Mouse (Mus musculus) inflammation-experienced regulatory T-cells, adult 6 months (primary cell): ENCODE measurements around the gene Smim9. TPM values are rescaled to one million over a fixed set of nuclear protein-coding genes. Genes with fewer than 3 reads are reported as not detected.
A peak's percentile ranks its signal among the peaks of the same experiment; 100 is the strongest.
"Not testable (repeated sequence)": the region's sequence is repeated elsewhere in the genome, so short reads cannot be mapped to it uniquely, and the experiment has no call there.

Experiments
- ATAC-seq: one replicate; pipeline ENCODE4 v1.8.0; 2017
- polyA plus RNA-seq, 3 experiments: library from polyadenylated mRNA; unstranded; fragments of 100-300 nt; shearing (Covaris generic); gene quantifications; one replicate each; pipeline ENCODE4 v1.2.1; 2017

The Smim9 gene
- not detected for polyA plus RNA-seq

- ATAC-seq, result no peak
Observed at GRCm38 (mm10) chrX:75163670-75164069, at the start of gene Smim9. Gene Smim9 (minus strand): TSS chrX:75163770.

GRCm38 (mm10) chrX:75155576-75156243 is 7.9 kb downstream of the Smim9 start:
- no peak for ATAC-seq

- no peak for ATAC-seq
Observed at GRCm38 (mm10) chrX:75152249-75152648, 11.3 kb downstream of the Smim9 start.

- no peak for ATAC-seq
Observed at GRCm38 (mm10) chrX:75150304-75150703, 13.3 kb downstream of the Smim9 start.

- no peak for ATAC-seq
Observed at GRCm38 (mm10) chrX:75148414-75148813, 15.2 kb downstream of the Smim9 start.

GRCm38 (mm10) chrX:75143124-75143555 is 20.4 kb downstream of the Smim9 start:
- ATAC-seq, result not testable (repeated sequence)

GRCm38 (mm10) chrX:75138182-75138581 is 25.4 kb downstream of the Smim9 start:
- no peak for ATAC-seq

GRCm38 (mm10) chrX:75137729-75138128 is 25.8 kb downstream of the Smim9 start:
- ATAC-seq, result no peak

- ATAC-seq, result no peak
Observed at GRCm38 (mm10) chrX:75136938-75137337, 26.6 kb downstream of the Smim9 start.

- peak; percentile 87 for ATAC-seq
Observed at GRCm38 (mm10) chrX:75130467-75131160, 33.0 kb downstream of the Smim9 start, which contains the start of gene Mpp1. Gene Mpp1 (minus strand): TSS chrX:75131016.

GRCm38 (mm10) chrX:75129474-75129873 is 34.1 kb downstream of the Smim9 start:
- ATAC-seq, result no peak

- ATAC-seq, result peak; percentile 39
Observed at GRCm38 (mm10) chrX:75128333-75128980, 35.1 kb downstream of the Smim9 start.

GRCm38 (mm10) chrX:75126893-75127292 is 36.7 kb downstream of the Smim9 start:
- ATAC-seq, result no peak

GRCm38 (mm10) chrX:75125606-75126005 is 38.0 kb downstream of the Smim9 start:
- no peak for ATAC-seq

- ATAC-seq, result no peak
Observed at GRCm38 (mm10) chrX:75115550-75115949, 48.0 kb downstream of the Smim9 start.

- ATAC-seq, result no peak
Observed at GRCm38 (mm10) chrX:75102293-75102692, 61.3 kb downstream of the Smim9 start.

GRCm38 (mm10) chrX:75098799-75099198 is 64.8 kb downstream of the Smim9 start:
- no peak for ATAC-seq

- peak; percentile 15 for ATAC-seq
Observed at GRCm38 (mm10) chrX:75096163-75096770, 67.3 kb downstream of the Smim9 start.

Other genes with a start within 250 kb of the Smim9 start
- gene Gab3, start 78.3 kb downstream of the Smim9 start, polyA plus RNA-seq, result 10 to 100 TPM; 16.3 to 17.8 (median 16.4) TPM
- 100 to 1,000 TPM; 109 to 161 (median 124) TPM for gene Dkc1, start 67.9 kb downstream of the Smim9 start, polyA plus RNA-seq
- gene Mpp1, start 32.8 kb downstream of the Smim9 start, polyA plus RNA-seq, result 100 to 1,000 TPM in 1 of 3 experiments, 10 to 100 TPM in 2; 61.9 to 112 (median 94.5) TPM
- gene Fundc2, start 218.6 kb upstream of the Smim9 start, polyA plus RNA-seq, result 100 to 1,000 TPM in 2 of 3 experiments, 10 to 100 TPM in 1; 78.5 to 160 (median 121) TPM
- 1 to 10 TPM in 2 of 3 experiments, under 1 TPM in 1; 0.72 to 1.8 (median 1.1) TPM for gene F8, start 218.8 kb upstream of the Smim9 start, polyA plus RNA-seq